Mouse (Mus musculus) megakaryocyte-erythroid progenitor cell, adult 5-6 weeks (primary cell): ENCODE data around the gene Zfand3. TPM values are rescaled to one million over a fixed set of nuclear protein-coding genes. Genes with fewer than 3 reads are reported as not detected.

Experiments used
- ATAC-seq: replicated peaks from 2 replicates; pipeline ENCODE4 v1.8.0; 2016; ENCODE audit warnings: mild to moderate bottlenecking, inconsistent platforms; ENCODE audit not compliant: severe bottlenecking, poor library complexity, low FRiP score, low TSS enrichment
- total RNA-seq, 2 experiments: library from RNA; stranded (forward) in 1 of 2; stranded (reverse) in 1 of 2; fragments of 200-1000, 215-1000 nt in 1 of 2; fragments of >200 nt in 1 of 2; fragmentation: Nextera tagmentation in 1 of 2; gene quantifications; 2 replicates each; pipeline ENCODE4 v1.2.3; 2014 to 2017

The Zfand3 gene
- total RNA-seq, 2 experiments from 2014 or later = 4.9 to 9.5 TPM

GRCm38 (mm10) chr17:30043163-30043822, 38.8 kb downstream of the Zfand3 start:
- ATAC-seq = no peak

- ATAC-seq = no peak
Observed at GRCm38 (mm10) chr17:30045181-30045580, 40.6 kb downstream of the Zfand3 start.

- ATAC-seq = no peak
Observed at GRCm38 (mm10) chr17:30046654-30047053, 42.1 kb downstream of the Zfand3 start.

- ATAC-seq = no peak
Observed at GRCm38 (mm10) chr17:30051523-30052346, 47.2 kb downstream of the Zfand3 start.

- ATAC-seq = no peak
Observed at GRCm38 (mm10) chr17:30052347-30052742, 47.8 kb downstream of the Zfand3 start.

- no peak for ATAC-seq
Observed at GRCm38 (mm10) chr17:30053463-30053862, 48.9 kb downstream of the Zfand3 start.

- no peak for ATAC-seq
Observed at GRCm38 (mm10) chr17:30053871-30054270, 49.3 kb downstream of the Zfand3 start.

- no peak for ATAC-seq
Observed at GRCm38 (mm10) chr17:30056226-30056625, 51.7 kb downstream of the Zfand3 start.

GRCm38 (mm10) chr17:30058594-30058993, 54.1 kb downstream of the Zfand3 start:
- no peak for ATAC-seq

- ATAC-seq = no peak
Observed at GRCm38 (mm10) chr17:30059066-30059465, 54.5 kb downstream of the Zfand3 start.

GRCm38 (mm10) chr17:30061100-30061837, 56.7 kb downstream of the Zfand3 start:
- ATAC-seq = no peak

GRCm38 (mm10) chr17:30063849-30064248, 59.3 kb downstream of the Zfand3 start:
- ATAC-seq = 0 out of 2 replicates have a peak, but pooled peaks have one; percentile 41

GRCm38 (mm10) chr17:30064746-30065145, 60.2 kb downstream of the Zfand3 start:
- ATAC-seq = no peak

- no peak for ATAC-seq
Observed at GRCm38 (mm10) chr17:30069776-30070175, 65.2 kb downstream of the Zfand3 start.

GRCm38 (mm10) chr17:30070631-30071030, 66.1 kb downstream of the Zfand3 start:
- ATAC-seq = no peak

GRCm38 (mm10) chr17:30072613-30073012, 68.1 kb downstream of the Zfand3 start:
- no peak for ATAC-seq

GRCm38 (mm10) chr17:30075896-30076295, 71.4 kb downstream of the Zfand3 start:
- no peak for ATAC-seq

GRCm38 (mm10) chr17:30084007-30084406, 79.5 kb downstream of the Zfand3 start:
- ATAC-seq = no peak

- ATAC-seq = no peak
Observed at GRCm38 (mm10) chr17:30086695-30087094, 82.2 kb downstream of the Zfand3 start.

- no peak for ATAC-seq
Observed at GRCm38 (mm10) chr17:30088431-30088830, 83.9 kb downstream of the Zfand3 start.
